Mouse (Mus musculus): ENCODE results near the gene Mical2. TPM values are rescaled to one million over a fixed set of nuclear protein-coding genes. Genes with fewer than 3 reads are reported as not detected.

Mical2 gene
- polyA plus RNA-seq, 1 experiment: 8.5 TPM

DNA sequence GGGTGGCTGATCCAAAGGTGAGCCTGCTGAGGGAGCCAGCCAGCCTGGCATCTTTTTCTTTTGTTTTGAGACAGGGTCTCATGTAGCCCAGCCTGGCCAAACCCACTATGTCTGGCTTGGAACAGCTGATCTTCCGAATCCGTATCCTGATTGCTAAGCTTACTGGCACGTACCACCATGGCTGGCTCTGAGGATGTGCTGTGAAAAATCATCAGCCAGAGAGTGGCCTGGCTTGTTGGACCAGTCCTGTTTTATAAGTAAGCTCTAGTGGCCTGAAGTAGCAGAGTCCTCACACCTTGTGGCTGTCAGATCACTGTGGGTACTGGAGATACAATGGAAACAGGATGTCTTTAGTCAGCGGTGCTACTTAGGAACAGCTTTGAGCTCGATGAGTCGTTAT, 47.8 kb downstream of the Mical2 start:
- Histone ChIP-seq H3K4me3 (ENCODE audit: insufficient read depth, low read length) (no peak overlapping the region), H3K27ac (ENCODE audit: insufficient read depth, low read depth, low read length) (no peak overlapping the region), H3K4me1 (ENCODE audit: control insufficient read depth, insufficient read depth, low read length) (peaks cover 9% of the 10 kb centered on the region)
- TF ChIP-seq CTCF (IDR thresholded peaks at IDR 0.05; ENCODE audit: low read depth, low read length) (no peak), POLR2A (IDR thresholded peaks at IDR 0.05; ENCODE audit: borderline replicate concordance, low read depth, low read length) (no peak)

DNA sequence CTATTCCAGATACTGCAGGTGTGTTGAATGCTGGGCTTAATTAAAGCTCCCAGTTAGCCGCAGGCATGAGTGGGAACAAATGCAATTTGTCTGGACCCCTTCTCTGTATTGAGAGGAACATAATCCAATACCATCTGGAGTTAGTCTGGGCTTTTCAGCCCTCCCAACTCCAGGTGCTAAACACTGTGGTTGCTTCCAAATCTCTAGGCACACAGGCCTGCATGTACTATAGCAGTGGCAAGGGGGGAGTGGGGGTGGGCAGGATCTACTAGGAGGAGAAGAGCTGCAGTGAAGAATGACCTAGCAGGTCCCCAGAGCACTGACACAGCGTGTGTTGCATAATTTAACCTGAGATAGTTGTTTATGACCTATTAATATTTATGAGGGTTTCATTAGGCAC, 49.0 kb downstream of the Mical2 start:
- H3K4me3 ChIP-seq (ENCODE audit: insufficient read depth, low read length): no peak overlapping the region
- TF ChIP-seq CTCF (IDR thresholded peaks at IDR 0.05; ENCODE audit: low read depth, low read length) (no peak), POLR2A (IDR thresholded peaks at IDR 0.05; ENCODE audit: borderline replicate concordance, low read depth, low read length) (no peak)
- peaks cover 17% of the 10 kb centered on the region for H3K4me1 ChIP-seq (ENCODE audit: control insufficient read depth, insufficient read depth, low read length)
- H3K27ac ChIP-seq (ENCODE audit: insufficient read depth, low read depth, low read length): no peak overlapping the region

DNA sequence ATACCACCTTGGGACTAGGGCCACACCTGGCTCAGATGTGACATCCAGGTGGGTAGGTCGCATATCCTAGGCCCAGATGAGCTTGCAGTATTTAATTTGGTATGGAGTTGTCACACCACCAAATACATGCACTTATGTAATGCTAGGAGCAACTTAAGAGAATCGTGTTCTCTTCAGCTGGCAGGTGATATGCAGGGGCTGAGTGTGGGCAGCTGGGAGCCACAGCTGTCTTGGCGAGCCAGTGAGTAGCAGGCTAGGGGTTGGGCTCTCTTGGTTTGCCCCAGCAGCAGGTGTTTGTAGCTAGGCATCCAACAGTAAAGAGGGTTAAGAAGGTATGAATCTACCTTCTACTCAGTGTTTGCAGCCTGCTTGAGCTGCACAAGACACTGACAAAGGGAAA, 49.4 kb downstream of the Mical2 start:
- Histone ChIP-seq H3K27ac (ENCODE audit: insufficient read depth, low read depth, low read length) (no peak overlapping the region), H3K4me3 (ENCODE audit: insufficient read depth, low read length) (no peak overlapping the region), H3K4me1 (ENCODE audit: control insufficient read depth, insufficient read depth, low read length) (peaks cover 17% of the 10 kb centered on the region)
- TF ChIP-seq POLR2A (IDR thresholded peaks at IDR 0.05; ENCODE audit: borderline replicate concordance, low read depth, low read length) (no peak), CTCF (IDR thresholded peaks at IDR 0.05; ENCODE audit: low read depth, low read length) (no peak)

DNA sequence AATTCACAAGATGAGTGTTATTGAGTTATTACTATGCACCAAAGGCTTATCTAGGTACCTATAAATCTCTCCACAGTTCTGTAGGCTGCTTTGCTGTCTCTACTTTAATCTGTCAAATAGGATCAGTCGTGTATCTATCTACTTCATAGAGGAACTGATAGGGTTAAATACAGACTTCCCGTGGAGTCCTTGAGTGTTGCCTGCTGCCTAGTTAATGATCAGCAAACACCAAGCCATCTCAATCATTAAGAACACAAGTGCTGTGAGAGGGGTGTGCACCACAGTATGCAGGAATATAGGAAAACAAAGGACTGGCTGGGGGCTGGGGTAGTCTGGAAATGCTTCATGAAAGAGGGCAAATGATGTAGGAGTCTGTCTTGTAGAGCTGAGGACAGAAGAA, 50.2 kb downstream of the Mical2 start:
- no peak for TF ChIP-seq POLR2A (IDR thresholded peaks at IDR 0.05; ENCODE audit: borderline replicate concordance, low read depth, low read length)
- TF ChIP-seq CTCF (IDR thresholded peaks at IDR 0.05; ENCODE audit: low read depth, low read length): no peak
- H3K4me3 ChIP-seq (ENCODE audit: insufficient read depth, low read length): no peak overlapping the region
- no peak overlapping the region for H3K27ac ChIP-seq (ENCODE audit: insufficient read depth, low read depth, low read length)
- H3K4me1 ChIP-seq (ENCODE audit: control insufficient read depth, insufficient read depth, low read length): peaks cover 22% of the 10 kb centered on the region

DNA sequence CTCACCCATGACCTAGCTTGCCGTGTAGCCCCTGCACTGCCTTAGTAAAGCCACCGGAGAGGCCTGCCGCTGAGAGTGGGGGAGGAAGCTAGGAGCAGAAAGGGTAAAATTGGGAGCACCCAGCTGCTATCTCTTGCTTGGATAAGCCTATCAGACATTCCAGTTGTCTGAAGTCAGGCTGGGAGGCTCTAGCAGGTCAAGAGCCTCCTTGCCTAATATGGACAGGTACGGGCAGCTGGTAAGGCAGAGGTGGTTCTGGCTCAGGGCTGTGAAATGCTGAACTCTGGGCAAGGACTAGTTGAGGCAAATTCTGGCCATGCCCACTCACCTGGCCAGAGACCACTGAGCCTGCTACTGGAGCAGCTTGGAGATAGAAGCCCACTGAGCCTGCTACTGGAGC, 51.2 kb downstream of the Mical2 start:
- Histone ChIP-seq H3K4me3 (ENCODE audit: insufficient read depth, low read length) (no peak overlapping the region), H3K4me1 (ENCODE audit: control insufficient read depth, insufficient read depth, low read length) (peaks cover 22% of the 10 kb centered on the region), H3K27ac (ENCODE audit: insufficient read depth, low read depth, low read length) (no peak overlapping the region)
- no peak for TF ChIP-seq POLR2A (IDR thresholded peaks at IDR 0.05; ENCODE audit: borderline replicate concordance, low read depth, low read length)
- no peak for TF ChIP-seq CTCF (IDR thresholded peaks at IDR 0.05; ENCODE audit: low read depth, low read length)

DNA sequence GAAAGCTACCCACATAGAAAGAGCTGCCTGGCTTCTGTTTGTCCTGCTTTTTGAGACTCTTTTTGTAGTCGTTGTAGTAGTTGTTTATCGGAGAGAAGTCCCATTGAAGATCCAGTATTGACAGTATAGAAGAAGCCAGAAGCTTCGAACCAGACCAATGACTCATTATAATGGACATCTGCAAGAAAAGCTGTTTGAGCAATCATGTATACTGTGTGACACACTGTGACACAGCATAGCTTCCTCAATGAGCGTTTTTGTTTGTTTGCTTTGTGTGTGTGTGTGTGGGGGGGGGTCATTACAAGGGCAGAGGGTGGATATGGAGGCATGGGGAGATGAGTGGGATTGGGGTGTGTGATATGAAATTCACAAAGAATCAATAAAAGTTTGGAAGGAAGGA, 53.0 kb downstream of the Mical2 start:
- H3K27ac ChIP-seq (ENCODE audit: insufficient read depth, low read depth, low read length): peak overlapping the region; percentile 44
- peaks cover 22% of the 10 kb centered on the region for H3K4me1 ChIP-seq (ENCODE audit: control insufficient read depth, insufficient read depth, low read length)
- no peak for TF ChIP-seq POLR2A (IDR thresholded peaks at IDR 0.05; ENCODE audit: borderline replicate concordance, low read depth, low read length)
- no peak for TF ChIP-seq CTCF (IDR thresholded peaks at IDR 0.05; ENCODE audit: low read depth, low read length)
- H3K4me3 ChIP-seq (ENCODE audit: insufficient read depth, low read length): no peak overlapping the region

DNA sequence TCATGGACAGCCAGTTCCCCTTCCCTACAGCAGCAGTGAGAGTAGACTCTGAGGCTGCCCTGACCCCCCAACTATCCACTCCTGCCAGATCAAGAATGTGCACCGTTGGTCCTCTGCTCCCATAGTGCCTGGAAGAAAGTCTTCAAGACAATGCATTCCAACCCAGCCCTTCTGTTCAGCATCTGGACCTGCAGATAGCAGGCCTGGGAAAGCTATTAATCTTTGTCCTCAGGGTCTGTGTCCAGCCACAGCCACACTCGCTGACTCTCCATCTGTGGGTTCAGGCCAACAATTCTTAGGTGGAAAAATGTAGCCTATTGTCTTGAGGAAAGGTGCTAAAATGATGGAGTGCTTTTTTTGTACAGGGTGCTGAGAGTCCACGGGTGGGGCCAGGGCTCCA, 54.8 kb downstream of the Mical2 start:
- peaks cover 36% of the 10 kb centered on the region for H3K4me1 ChIP-seq (ENCODE audit: control insufficient read depth, insufficient read depth, low read length)
- H3K27ac ChIP-seq (ENCODE audit: insufficient read depth, low read depth, low read length): no peak overlapping the region
- H3K4me3 ChIP-seq (ENCODE audit: insufficient read depth, low read length): no peak overlapping the region
- no peak for TF ChIP-seq CTCF (IDR thresholded peaks at IDR 0.05; ENCODE audit: low read depth, low read length)
- TF ChIP-seq POLR2A (IDR thresholded peaks at IDR 0.05; ENCODE audit: borderline replicate concordance, low read depth, low read length): no peak

DNA sequence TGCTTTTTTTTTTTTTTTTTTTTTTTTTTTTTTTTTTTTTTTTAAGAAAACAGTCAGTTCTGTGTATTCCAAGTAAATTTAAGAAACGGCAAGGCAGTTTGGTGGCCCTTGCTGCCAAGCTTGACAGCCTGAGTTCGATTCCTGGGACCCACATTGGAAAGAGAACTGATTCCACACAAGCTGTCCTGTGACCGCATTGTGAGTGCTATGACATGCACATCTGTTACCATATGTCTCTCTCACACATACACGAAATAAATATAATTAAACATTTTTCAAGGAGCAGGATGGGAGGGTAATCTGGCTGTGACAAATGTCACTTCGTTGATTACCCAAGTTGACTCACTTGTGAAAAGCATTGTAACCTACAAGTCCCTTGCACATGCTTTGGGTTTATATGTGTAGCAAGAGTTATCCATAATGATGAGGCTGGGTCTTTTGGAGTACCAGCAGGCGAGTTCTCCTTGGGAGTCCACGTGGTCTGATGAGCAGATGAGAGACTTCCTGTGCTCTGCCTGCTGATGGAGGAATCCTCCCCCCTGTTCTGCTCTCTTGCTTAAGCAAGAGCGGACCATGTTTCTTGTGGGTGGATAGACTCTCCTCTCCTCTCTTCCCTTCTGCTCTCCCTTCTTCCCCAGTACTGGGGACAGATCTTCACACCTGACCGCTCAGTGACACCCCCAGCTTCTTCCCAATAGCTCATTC, 58.1 kb downstream of the Mical2 start:
- H3K4me3 ChIP-seq (ENCODE audit: insufficient read depth, low read length): no peak overlapping the region
- H3K4me1 ChIP-seq (ENCODE audit: control insufficient read depth, insufficient read depth, low read length): peaks cover 37% of the 10 kb centered on the region
- no peak overlapping the region for H3K27ac ChIP-seq (ENCODE audit: insufficient read depth, low read depth, low read length)
- no peak for TF ChIP-seq CTCF (IDR thresholded peaks at IDR 0.05; ENCODE audit: low read depth, low read length)
- no peak for TF ChIP-seq POLR2A (IDR thresholded peaks at IDR 0.05; ENCODE audit: borderline replicate concordance, low read depth, low read length)

DNA sequence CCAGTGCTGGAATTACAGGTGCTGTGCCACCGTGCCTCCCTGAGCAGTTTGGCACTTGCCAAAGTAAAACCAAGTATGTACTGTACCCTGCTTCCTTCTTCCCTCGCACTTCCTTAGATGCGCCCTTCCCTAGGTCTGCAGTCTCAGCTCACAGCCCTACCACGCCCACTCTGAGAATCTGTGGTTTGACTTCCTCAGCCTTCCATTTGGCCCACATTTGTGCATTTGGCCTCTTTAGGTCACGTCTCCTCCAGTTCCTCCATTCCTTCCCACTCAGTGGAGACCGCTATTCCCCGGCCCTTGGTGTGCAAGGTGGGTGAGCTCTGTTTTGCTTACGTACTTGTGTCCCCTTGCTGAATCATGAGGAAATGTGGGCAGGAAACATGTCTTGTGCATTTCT, 59.9 kb downstream of the Mical2 start:
- Histone ChIP-seq H3K4me3 (ENCODE audit: insufficient read depth, low read length) (no peak overlapping the region), H3K4me1 (ENCODE audit: control insufficient read depth, insufficient read depth, low read length) (peaks cover 26% of the 10 kb centered on the region), H3K27ac (ENCODE audit: insufficient read depth, low read depth, low read length) (peak overlapping the region; percentile 54)
- TF ChIP-seq CTCF (IDR thresholded peaks at IDR 0.05; ENCODE audit: low read depth, low read length) (no peak), POLR2A (IDR thresholded peaks at IDR 0.05; ENCODE audit: borderline replicate concordance, low read depth, low read length) (no peak)

DNA sequence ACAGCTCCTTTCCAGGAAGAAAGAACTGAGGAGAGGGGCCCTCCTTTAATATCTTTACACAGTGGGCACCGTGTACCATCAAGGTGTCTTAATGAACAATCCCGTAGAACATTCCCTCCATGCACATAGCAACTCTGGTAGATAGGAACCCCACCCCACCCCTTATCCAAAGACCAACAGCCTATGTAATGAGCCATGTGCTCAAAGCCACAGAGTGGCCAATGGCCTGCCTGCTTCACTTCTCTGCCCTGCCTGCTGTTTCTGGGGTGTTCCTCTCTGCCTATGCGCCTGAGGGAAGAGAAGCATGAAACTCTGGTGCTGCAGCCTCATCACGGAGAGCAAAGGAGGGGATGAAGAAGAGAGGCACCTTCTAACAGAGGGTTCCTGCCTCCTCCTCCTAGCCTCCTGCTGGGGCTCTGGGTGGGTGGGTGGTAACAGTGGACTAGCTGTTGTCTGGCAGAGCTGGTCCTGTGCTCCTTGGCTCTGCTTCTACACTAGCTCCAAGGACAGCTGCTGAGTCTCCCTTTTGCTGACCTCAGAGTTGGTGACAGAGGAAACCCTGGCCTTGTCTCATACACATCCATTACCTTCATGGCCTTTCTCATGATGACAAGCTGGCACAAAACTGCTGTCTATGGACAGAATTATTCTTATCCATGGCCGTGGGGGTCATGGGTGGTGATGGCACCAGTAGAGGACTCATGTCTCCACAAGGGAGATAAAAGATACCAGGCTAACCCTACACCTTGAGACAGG, 62.9 kb downstream of the Mical2 start:
- Histone ChIP-seq H3K27ac (ENCODE audit: insufficient read depth, low read depth, low read length) (no peak overlapping the region), H3K4me3 (ENCODE audit: insufficient read depth, low read length) (no peak overlapping the region), H3K4me1 (ENCODE audit: control insufficient read depth, insufficient read depth, low read length) (peaks cover 26% of the 10 kb centered on the region)
- TF ChIP-seq POLR2A (IDR thresholded peaks at IDR 0.05; ENCODE audit: borderline replicate concordance, low read depth, low read length) (no peak), CTCF (IDR thresholded peaks at IDR 0.05; ENCODE audit: low read depth, low read length) (no peak)

Measured in bone marrow macrophage, adult 2 months (primary cell).